Mouse (Mus musculus): ENCODE measurements around the gene Pde4b. TPM values are rescaled to one million over a fixed set of nuclear protein-coding genes. Genes with fewer than 3 reads are reported as not detected.
A peak's percentile ranks its signal among the peaks of the same experiment; 100 is the strongest.
"Not testable (repeated sequence)": the region's sequence is repeated elsewhere in the genome, so short reads cannot be mapped to it uniquely, and the experiment has no call there.

The Pde4b gene
- total and polyA plus RNA-seq, 2 experiments, result 8.0 to 10.7 TPM

GRCm38 (mm10) chr4:102486921-102487240 is 399.5 kb downstream of the Pde4b start:
- H3K4me1 ChIP-seq (ENCODE audit: control insufficient read depth, insufficient read depth, low read length), result peaks cover 4% of the 10 kb centered on the region
- WGBS, result 10% methylated on average over 3 of the region's 3 CpGs
- DNase-seq (ENCODE audit: extremely low read depth, low read depth, low spot score), result peak; percentile 79
- H3K9ac ChIP-seq (ENCODE audit: low read depth, low read length), result no peak overlapping the region
- TF ChIP-seq POLR2A (IDR thresholded peaks at IDR 0.05; ENCODE audit: extremely low read depth, insufficient read depth, low read length) (no peak), CTCF (IDR thresholded peaks at IDR 0.05; ENCODE audit: low read depth, low read length) (no peak)
- no peak overlapping the region for H3K4me3 ChIP-seq (ENCODE audit: insufficient read depth, low read depth, low read length)
- H3K27me3 ChIP-seq (ENCODE audit: control insufficient read depth, insufficient read depth, low read length), result no peaks in the 10 kb centered on the region
- H3K79me2 ChIP-seq (ENCODE audit: control insufficient read depth, insufficient read depth, low read length), result no peaks in the 10 kb centered on the region
- no peak overlapping the region for H3K27ac ChIP-seq (replicated peaks; ENCODE audit: insufficient read depth, low read depth, low read length)
- no peaks in the 10 kb centered on the region for H3K36me3 ChIP-seq (ENCODE audit: control insufficient read depth, insufficient read depth, low read length)

- TF ChIP-seq POLR2A (IDR thresholded peaks at IDR 0.05; ENCODE audit: extremely low read depth, insufficient read depth, low read length) (no peak), CTCF (IDR thresholded peaks at IDR 0.05; ENCODE audit: low read depth, low read length) (no peak)
- H3K27ac ChIP-seq (replicated peaks; ENCODE audit: insufficient read depth, low read depth, low read length), result no peak overlapping the region
- DNase-seq (ENCODE audit: extremely low read depth, low read depth, low spot score), result peak; percentile 59
- no peaks in the 10 kb centered on the region for H3K79me2 ChIP-seq (ENCODE audit: control insufficient read depth, insufficient read depth, low read length)
- 41% methylated on average over 2 of the region's 2 CpGs for WGBS
- H3K9ac ChIP-seq (ENCODE audit: low read depth, low read length), result no peak overlapping the region
- no peaks in the 10 kb centered on the region for H3K36me3 ChIP-seq (ENCODE audit: control insufficient read depth, insufficient read depth, low read length)
- no peak overlapping the region for H3K4me3 ChIP-seq (ENCODE audit: insufficient read depth, low read depth, low read length)
- no peaks in the 10 kb centered on the region for H3K27me3 ChIP-seq (ENCODE audit: control insufficient read depth, insufficient read depth, low read length)
- peaks cover 4% of the 10 kb centered on the region for H3K4me1 ChIP-seq (ENCODE audit: control insufficient read depth, insufficient read depth, low read length)
Measured at GRCm38 (mm10) chr4:102488000-102488399, 400.7 kb downstream of the Pde4b start.

- WGBS, result 88% methylated on average over 11 of the region's 11 CpGs
- Histone ChIP-seq H3K36me3 (ENCODE audit: control insufficient read depth, insufficient read depth, low read length) (no peaks in the 10 kb centered on the region), H3K9ac (ENCODE audit: low read depth, low read length) (no peak overlapping the region), H3K4me1 (ENCODE audit: control insufficient read depth, insufficient read depth, low read length) (peaks cover 9% of the 10 kb centered on the region), H3K27ac (replicated peaks; ENCODE audit: insufficient read depth, low read depth, low read length) (no peak overlapping the region), H3K4me3 (ENCODE audit: insufficient read depth, low read depth, low read length) (no peak overlapping the region), H3K79me2 (ENCODE audit: control insufficient read depth, insufficient read depth, low read length) (no peaks in the 10 kb centered on the region), H3K27me3 (ENCODE audit: control insufficient read depth, insufficient read depth, low read length) (no peaks in the 10 kb centered on the region)
- TF ChIP-seq CTCF (IDR thresholded peaks at IDR 0.05; ENCODE audit: low read depth, low read length) (no peak), POLR2A (IDR thresholded peaks at IDR 0.05; ENCODE audit: extremely low read depth, insufficient read depth, low read length) (no peak)
- DNase-seq (ENCODE audit: extremely low read depth, low read depth, low spot score), result no peak
Measured at GRCm38 (mm10) chr4:102491468-102492123, 404.3 kb downstream of the Pde4b start.

GRCm38 (mm10) chr4:102492911-102493310 is 405.6 kb downstream of the Pde4b start:
- 97% methylated on average over 5 of the region's 5 CpGs for WGBS
- TF ChIP-seq POLR2A (IDR thresholded peaks at IDR 0.05; ENCODE audit: extremely low read depth, insufficient read depth, low read length), result no peak
- no peak for TF ChIP-seq CTCF (IDR thresholded peaks at IDR 0.05; ENCODE audit: low read depth, low read length)
- no peak overlapping the region for H3K4me3 ChIP-seq (ENCODE audit: insufficient read depth, low read depth, low read length)

GRCm38 (mm10) chr4:102493342-102494128 is 406.2 kb downstream of the Pde4b start:
- Histone ChIP-seq H3K79me2 (ENCODE audit: control insufficient read depth, insufficient read depth, low read length) (no peaks in the 10 kb centered on the region), H3K4me3 (ENCODE audit: insufficient read depth, low read depth, low read length) (no peak overlapping the region), H3K9ac (ENCODE audit: low read depth, low read length) (peak overlapping the region; percentile 16; the same call in 1 of the 2 replicates), H3K27me3 (ENCODE audit: control insufficient read depth, insufficient read depth, low read length) (no peaks in the 10 kb centered on the region), H3K4me1 (ENCODE audit: control insufficient read depth, insufficient read depth, low read length) (peaks cover 5% of the 10 kb centered on the region; the same call in 1 of the 2 replicates), H3K36me3 (ENCODE audit: control insufficient read depth, insufficient read depth, low read length) (no peaks in the 10 kb centered on the region), H3K27ac (replicated peaks; ENCODE audit: insufficient read depth, low read depth, low read length) (no peak overlapping the region)
- TF ChIP-seq CTCF (IDR thresholded peaks at IDR 0.05; ENCODE audit: low read depth, low read length) (peak; percentile 49), POLR2A (IDR thresholded peaks at IDR 0.05; ENCODE audit: extremely low read depth, insufficient read depth, low read length) (no peak)
- DNase-seq (ENCODE audit: extremely low read depth, low read depth, low spot score), result peak; percentile 90
- whole genome bisulfite sequencing, result 13% methylated on average over 4 of the region's 4 CpGs

More at GRCm38 (mm10) chr4:102492911-102493310, 405.6 kb downstream of the Pde4b start:
- Histone ChIP-seq H3K79me2 (ENCODE audit: control insufficient read depth, insufficient read depth, low read length) (no peaks in the 10 kb centered on the region), H3K9ac (ENCODE audit: low read depth, low read length) (no peak overlapping the region), H3K27me3 (ENCODE audit: control insufficient read depth, insufficient read depth, low read length) (no peaks in the 10 kb centered on the region), H3K36me3 (ENCODE audit: control insufficient read depth, insufficient read depth, low read length) (no peaks in the 10 kb centered on the region), H3K4me1 (ENCODE audit: control insufficient read depth, insufficient read depth, low read length) (peaks cover 5% of the 10 kb centered on the region; the same call in 1 of the 2 replicates), H3K27ac (replicated peaks; ENCODE audit: insufficient read depth, low read depth, low read length) (no peak overlapping the region)
- no peak for DNase-seq (ENCODE audit: extremely low read depth, low read depth, low spot score)

GRCm38 (mm10) chr4:102494203-102494602 is 406.9 kb downstream of the Pde4b start:
- not testable (repeated sequence) for H3K27ac ChIP-seq (replicated peaks; ENCODE audit: insufficient read depth, low read depth, low read length); H3K4me3 ChIP-seq (ENCODE audit: insufficient read depth, low read depth, low read length); H3K79me2 ChIP-seq (ENCODE audit: control insufficient read depth, insufficient read depth, low read length); H3K4me1 ChIP-seq (ENCODE audit: control insufficient read depth, insufficient read depth, low read length); DNase-seq (ENCODE audit: extremely low read depth, low read depth, low spot score); H3K27me3 ChIP-seq (ENCODE audit: control insufficient read depth, insufficient read depth, low read length); H3K36me3 ChIP-seq (ENCODE audit: control insufficient read depth, insufficient read depth, low read length)
- WGBS, result 87% methylated on average over 10 of the region's 10 CpGs
- peak overlapping the region; percentile 36; the same call in 1 of the 2 replicates for H3K9ac ChIP-seq (ENCODE audit: low read depth, low read length)
